Mouse (Mus musculus): ENCODE measurements around the gene Iglon5.

The Iglon5 gene

GRCm38 (mm10) chr7:43489631-43490125 is at the start of gene Iglon5:
Gene Iglon5, minus strand, starts transcription at chr7:43490075.
- no peak for DNase-seq (ENCODE audit: low spot score)

- no peak for DNase-seq (ENCODE audit: low spot score)
Observed at GRCm38 (mm10) chr7:43538524-43538923, 48.6 kb upstream of the Iglon5 start.

- DNase-seq (ENCODE audit: low spot score): no peak
Observed at GRCm38 (mm10) chr7:43532936-43533505, 43.1 kb upstream of the Iglon5 start.

- no peak for DNase-seq (ENCODE audit: low spot score)
Observed at GRCm38 (mm10) chr7:43530216-43530785, 40.4 kb upstream of the Iglon5 start.

- no peak for DNase-seq (ENCODE audit: low spot score)
Observed at GRCm38 (mm10) chr7:43525313-43525712, 35.4 kb upstream of the Iglon5 start.

DNA sequence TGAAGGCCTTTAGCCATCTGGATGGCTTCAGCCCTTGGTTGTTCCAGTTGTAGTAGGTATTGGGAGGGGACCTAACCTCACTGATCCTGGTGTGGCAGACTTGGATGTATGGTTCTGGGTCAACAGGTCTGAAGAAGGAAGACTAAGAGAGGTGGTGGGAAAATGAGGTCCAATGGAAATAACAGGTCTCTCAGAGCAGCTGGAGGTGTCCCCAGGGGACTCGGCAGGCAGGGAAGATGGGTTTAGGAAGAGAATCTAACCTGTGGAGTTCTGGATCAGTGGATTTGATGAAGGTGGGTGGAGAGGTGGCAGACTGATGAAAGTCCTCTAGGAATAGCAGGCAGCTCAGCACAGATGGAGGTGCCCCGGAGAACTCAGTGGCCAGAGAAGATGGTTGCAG is 32.9 kb upstream of the Iglon5 start:
- no peak for DNase-seq (ENCODE audit: low spot score)

DNA sequence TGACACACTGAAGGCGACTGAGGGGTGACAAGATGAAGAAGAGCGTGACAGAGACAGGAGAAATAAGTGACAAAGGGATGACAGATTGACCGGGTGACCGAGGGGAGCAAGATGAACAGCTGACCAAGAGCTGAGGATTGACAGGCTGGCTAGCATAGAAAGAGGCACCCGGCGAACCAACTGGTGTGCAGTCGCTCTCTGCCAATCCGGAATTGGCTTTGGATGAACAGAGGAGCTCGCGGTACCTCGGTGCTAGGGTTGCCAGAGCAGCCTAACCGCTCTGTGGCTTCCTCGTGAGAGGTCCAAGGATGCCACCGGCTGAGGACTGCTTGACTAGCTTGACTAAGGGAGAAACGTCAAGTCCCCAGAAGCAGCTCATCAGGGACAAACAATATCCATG is 28.5 kb upstream of the Iglon5 start:
- DNase-seq (ENCODE audit: low spot score): no peak

GRCm38 (mm10) chr7:43515076-43515475 is 25.2 kb upstream of the Iglon5 start:
- DNase-seq (ENCODE audit: low spot score): no peak

- no peak for DNase-seq (ENCODE audit: low spot score)
Observed at GRCm38 (mm10) chr7:43512519-43512918, 22.6 kb upstream of the Iglon5 start.

- DNase-seq (ENCODE audit: low spot score): no peak
Observed at GRCm38 (mm10) chr7:43511707-43512478, 22.0 kb upstream of the Iglon5 start.

GRCm38 (mm10) chr7:43495343-43496021 is 5.6 kb upstream of the Iglon5 start:
- no peak for DNase-seq (ENCODE audit: low spot score)

GRCm38 (mm10) chr7:43490861-43491260 is 986 bp upstream of the Iglon5 start:
- no peak for DNase-seq (ENCODE audit: low spot score)

GRCm38 (mm10) chr7:43490182-43490584 is 308 bp upstream of the Iglon5 start:
- no peak for DNase-seq (ENCODE audit: low spot score)

- DNase-seq (ENCODE audit: low spot score): no peak
Observed at GRCm38 (mm10) chr7:43488646-43489045, 1.2 kb downstream of the Iglon5 start.

DNA sequence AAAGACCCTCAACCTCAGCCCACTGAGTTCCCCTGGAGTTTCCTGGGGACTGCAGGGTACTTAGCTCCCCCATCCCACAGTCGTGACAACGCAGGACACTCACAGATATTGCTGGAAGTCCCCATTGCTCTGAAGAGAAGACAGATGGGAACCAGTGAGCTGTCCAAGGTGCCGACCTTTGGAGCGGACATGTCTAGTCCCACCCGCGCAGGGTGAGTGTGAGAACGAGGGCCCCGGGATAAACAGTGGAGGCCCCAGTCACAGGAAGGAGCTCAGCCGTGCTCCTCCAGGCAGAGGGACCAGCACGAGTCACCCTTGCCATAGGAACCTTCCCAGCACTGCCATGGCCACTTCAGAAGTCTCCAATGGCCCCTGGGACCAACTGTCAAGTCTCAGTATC is 6.6 kb downstream of the Iglon5 start:
- no peak for DNase-seq (ENCODE audit: low spot score)

DNA sequence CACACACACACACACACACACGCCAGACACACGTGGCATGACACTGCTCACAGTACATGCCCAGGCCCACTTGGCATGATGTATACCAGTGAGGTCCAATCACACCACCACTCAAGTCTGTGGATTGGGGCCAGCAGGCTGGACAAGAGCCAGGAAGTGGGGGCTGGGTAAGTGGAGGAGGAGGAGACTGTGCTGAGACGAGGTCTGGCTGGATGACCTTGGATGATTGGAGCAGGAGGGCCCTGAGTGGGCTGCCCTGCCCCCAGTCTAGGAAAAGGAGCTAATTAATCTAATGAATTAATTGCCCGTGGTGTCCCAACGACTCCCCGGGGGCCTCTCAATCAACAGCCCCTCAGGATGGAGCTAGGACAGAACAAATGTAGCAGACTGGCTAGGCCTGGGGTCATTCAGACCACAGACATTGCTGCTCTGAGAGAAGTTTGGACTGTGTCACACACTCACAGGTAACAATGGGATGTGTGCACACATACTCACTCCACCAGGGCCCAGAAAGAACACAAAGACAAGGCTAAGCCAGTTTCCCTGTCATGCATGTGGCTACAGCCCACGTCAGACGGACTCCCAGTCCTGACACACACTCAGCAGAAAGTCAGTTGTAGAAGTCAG is 7.7 kb downstream of the Iglon5 start:
- no peak for DNase-seq (ENCODE audit: low spot score)

DNA sequence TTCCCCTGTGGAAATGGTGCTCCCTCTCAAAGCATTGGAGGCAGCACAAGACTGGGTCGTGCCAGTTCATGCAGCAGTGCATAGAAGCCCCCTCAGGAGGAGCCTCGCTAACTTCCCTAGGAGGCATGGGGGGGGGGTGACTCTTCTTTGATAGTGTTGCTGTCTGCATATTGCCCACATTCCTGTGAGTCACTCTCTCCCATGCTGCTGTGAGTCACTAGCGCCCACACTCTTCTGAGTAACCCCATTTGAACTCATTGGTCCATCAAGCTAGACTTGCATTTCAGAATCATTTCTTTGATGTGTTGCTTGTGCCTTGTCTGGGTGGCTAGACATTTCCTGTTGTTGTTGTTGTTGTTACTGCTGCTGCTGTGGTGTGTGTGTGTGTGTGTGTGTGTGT is 8.7 kb downstream of the Iglon5 start:
- no peak for DNase-seq (ENCODE audit: low spot score)

- no peak for DNase-seq (ENCODE audit: low spot score)
Observed at GRCm38 (mm10) chr7:43476376-43476775, 13.5 kb downstream of the Iglon5 start.

DNA sequence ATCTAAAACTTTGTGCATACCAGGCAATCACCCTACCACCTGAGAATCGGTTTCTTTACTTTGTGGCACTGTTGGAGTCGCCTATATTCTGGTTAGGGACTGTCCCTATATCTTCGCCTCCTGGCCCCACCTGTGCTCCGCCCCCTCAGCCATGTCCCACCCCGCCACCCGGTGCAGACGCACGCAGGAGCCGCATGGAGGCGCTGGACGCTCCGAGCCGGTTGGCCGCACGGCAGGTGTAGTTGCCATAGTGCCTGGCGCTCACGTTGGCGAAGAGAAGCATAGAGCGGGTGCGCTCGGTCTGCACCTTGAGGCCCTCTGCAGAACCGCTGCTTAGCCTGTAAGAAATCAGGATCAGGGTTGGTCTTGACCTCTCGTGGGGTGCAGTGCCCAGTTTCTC is 14.2 kb downstream of the Iglon5 start:
- DNase-seq (ENCODE audit: low spot score): no peak

DNA sequence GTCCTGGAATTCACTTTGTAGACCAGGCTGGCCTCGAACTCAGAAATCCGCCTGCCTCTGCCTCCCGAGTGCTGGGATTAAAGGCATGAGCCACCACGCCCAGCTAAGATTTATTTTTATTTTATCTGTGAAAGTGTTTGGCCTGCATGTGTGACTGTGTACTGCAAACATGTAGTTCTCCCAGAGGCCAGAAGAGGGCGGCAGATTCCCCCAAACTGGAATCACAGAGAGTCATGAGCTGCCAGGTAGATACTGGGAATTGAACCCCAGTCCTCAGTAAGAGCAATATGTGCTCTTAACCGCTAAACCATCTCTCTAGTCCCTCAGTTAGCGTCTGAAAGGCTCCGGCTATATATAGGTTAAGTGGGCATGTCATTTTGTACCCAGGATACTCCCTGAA is 19.5 kb downstream of the Iglon5 start:
- no peak for DNase-seq (ENCODE audit: low spot score)

- DNase-seq (ENCODE audit: low spot score): no peak
Observed at GRCm38 (mm10) chr7:43466099-43466694, 23.7 kb downstream of the Iglon5 start.

All from layer of hippocampus, adult 9-10 months (tissue).